Mouse (Mus musculus) urinary bladder, adult 18-20 months (tissue): Measurements from ENCODE around the gene Calca.
"Not testable (repeated sequence)": the region's sequence is repeated elsewhere in the genome, so short reads cannot be mapped to it uniquely, and the experiment has no call there.

Experiments used
- DNase-seq, 2 experiments: peaks; one replicate each; pipeline ENCODE4 v3.0.0; 2022; ENCODE audit warnings: low spot score in 2 of 2, mixed read lengths in 2 of 2

Gene Calca

DNA sequence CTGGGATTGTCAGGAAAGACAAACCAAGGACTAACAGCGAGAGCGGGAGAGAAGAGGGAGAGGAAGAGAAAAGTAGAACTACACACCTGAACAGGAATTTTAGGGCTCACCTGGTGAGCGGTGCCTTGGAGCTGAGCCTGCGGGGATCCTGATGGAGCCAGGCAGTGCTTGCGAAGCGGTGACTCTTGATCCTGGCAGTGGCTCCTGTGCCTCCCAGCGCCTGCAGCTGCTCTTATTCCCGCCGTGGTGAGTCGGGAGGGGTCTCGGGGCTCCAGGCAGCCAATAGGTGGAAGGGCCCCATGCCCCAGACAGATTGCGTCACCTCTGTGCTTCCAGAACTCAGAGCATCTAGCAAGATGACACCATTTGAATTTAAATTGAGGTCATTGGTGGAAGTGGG lies at the start of gene Calca:
Calca (minus strand) TSS at position 256 of the 400 bp plus-strand sequence.
- no peak for DNase-seq

DNA sequence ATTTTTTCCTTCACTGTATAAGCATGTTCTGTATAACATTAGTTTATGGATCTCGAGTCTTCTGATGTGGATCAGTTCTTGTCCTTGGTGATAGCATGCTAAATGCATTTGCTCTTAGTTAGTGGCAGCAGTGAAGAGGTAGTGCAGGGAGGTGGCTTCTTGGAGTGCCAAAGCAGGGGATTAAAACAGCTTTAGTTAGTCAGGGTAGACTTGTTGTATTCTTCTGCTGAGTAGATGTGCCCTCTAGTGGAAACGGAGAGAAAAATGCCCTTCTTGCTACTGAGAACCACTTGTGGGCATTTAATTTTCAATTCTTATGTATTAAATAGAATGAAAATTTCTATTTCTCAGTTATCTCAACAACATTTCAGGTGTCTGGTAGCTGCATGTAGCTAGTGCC lies 36.5 kb upstream of the Calca start:
- DNase-seq: no peak

DNA sequence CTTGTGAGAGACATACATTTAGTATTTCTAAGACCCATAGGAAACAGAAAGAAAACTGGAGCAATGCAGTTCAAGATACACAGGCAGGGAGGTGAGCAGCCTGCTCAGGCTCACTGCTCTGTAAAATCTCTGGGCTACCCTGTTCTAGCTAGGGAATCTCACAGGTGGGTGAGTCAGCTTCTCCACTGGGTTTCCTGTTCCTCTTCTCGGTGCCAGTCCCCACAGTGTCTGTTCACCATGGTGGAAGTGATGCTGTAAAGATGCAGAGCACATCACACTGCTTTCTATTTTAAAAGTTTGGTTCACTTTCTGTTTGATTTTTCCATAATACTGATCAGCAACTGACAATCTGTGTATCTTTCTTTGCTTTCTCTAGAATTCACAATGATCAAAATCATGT lies 35.2 kb upstream of the Calca start:
- no peak for DNase-seq

DNA sequence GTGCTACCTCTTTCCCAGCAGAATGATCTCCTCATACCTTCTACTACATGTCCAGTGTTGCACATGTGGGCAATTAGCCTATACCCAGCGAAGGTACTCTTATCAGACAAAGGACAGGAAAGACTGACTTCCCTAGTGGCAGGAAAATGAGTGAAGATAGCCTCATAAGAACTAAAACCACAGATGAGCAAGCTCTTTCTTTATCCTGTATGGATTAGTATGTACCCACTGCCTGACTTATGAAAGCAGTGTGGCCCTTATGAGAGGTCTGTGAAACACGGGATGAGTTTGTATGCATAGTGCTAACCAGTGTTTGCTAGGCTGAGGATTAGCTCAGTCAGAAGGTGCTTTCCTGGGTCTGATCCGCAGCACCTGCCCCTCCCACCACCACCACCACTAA lies 13.6 kb upstream of the Calca start:
- DNase-seq: no peak

DNA sequence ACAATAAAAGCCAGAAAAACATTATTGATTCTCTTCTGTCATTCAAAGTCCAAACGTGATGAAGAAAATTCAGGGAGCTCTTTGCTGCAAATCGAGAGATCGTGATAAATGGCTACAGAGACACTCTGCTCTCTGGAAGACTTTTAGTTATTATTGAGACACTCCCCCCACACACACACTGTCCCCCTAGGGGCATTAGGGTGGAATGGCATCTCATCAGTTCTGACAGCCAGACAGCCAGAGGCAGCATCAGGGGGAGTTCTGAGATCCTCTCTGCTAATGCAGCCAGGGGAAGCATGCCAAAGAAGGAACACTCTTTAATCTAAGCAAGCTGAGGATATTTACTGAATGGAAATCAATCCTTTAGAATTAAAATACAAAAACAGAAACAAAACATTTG lies 12.6 kb upstream of the Calca start:
- DNase-seq: no peak

DNA sequence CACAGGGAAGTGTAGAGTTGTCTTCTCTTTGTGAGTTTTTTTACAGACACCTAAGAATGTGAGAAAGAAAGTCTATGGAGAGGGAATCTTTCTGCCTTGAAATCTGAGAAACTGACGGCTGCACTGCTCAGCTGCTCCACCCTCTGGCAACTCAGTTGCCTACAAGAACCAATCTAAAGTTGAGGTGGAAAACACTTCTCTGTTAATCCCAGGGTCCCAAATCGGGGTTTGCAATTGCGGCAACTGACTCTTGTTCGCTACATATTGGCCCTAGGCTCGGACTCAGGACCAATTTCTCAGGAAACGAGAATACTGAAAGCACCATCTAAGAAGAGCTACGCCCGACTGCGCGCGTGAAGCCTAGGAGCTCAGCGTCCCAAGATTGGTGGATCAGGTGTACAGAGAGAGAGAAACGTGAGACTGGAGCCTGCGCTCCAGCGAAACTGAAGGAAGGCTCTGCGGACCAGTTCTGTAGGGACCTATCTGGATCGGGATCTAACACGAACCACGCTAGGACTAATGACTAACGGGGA lies 522 bp downstream of the Calca start:
- DNase-seq: peak in 1 of 2 experiments; percentile 30

DNA sequence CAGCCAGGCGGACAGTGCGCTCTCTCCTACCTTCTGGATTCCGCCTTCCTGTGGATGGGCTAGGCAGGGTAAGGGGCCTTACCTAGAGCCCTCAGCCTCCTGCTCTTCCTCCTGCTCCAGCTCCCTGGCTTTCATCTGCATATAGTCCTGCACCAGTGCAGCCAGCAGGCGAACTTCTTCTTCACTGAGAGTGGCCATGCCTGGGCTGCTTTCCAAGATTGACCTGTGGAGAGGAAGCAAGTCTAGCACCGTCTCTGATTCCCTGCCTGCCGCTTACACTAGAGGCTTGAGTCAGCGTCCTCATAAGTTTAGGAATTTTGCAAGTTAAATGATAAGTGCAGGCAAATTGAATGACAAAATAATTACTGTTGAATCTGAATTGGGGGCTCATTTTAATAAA lies 1.8 kb downstream of the Calca start:
- no peak for DNase-seq

DNA sequence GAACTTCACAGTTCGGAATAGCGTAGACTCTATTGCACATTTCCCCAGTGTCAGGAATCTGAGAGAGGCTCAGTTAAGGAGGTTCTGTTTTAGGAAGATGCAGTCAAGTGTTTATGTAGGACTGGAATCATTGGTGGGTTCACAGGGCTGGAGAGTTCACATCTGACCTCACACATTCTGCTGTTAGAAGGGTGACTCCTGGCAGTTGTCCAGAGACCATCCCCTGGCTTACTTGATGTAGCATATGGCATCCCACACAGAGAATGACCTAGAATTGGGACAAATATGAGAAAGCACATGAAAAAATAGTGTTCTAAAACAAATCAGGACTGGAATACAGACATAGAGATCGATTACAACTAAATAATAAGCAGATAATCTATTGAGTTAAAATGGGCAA lies 10.2 kb downstream of the Calca start:
- DNase-seq: no peak

DNA sequence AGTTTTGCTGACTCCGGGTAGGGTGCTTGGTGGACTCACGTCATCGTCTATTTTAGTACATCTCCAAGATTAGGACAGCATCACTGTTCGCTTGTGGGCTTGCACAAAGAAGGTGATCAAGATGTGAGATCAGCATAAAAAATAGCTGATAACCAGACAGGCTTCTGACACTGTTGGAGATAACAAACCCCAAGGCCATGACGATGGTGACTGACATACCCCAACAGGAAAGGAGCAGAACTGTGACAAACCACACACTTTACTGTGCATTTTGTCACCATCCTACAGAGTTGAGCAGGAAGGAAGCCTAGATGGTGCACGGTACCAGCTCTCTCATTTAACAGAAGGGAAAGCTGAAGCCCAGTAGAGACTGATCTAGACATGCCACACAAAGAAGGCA lies 19.4 kb downstream of the Calca start:
- DNase-seq: no peak

DNA sequence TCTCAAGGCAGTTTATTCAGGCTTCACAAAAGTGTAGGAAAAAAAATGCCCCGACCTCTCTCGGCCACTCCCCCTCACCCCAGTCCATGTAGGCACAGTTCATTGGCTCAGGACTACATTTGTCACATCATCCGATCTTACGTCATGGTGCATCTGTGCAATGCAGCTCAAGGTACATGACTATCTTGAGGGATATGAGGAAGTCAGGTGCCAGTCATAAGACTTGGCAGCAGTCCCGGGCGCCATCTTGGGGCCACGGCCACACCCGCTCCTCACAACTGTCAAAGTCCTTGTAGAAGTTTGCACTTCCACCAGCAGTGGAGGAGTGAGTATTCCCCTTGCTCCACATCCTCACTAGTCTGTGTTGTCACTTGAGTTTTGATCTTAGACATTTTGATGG lies 41.8 kb downstream of the Calca start:
- not testable (repeated sequence) for DNase-seq

DNA sequence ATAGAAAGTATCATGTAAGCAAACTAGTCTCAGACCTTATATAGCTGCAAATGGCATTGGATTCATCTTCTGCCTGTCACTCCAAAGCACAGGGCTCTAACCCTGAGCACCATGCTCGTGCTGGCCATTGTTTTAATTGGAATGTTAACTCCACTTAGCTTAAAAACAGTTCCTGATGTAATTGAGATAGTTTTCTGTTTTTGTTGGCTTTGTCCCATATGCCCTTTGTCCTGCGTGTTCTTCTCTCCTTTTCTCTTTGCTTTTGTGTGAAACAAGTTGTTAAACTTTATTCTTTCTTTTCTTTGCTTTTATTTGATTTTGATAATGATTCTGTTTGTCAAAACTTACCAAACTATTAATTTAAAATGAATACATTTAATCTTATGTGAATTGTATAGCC lies 53.7 kb downstream of the Calca start:
- no peak for DNase-seq
